Mouse (Mus musculus): ENCODE data around the gene B3gnt2. TPM values are rescaled to one million over a fixed set of nuclear protein-coding genes. Genes with fewer than 3 reads are reported as not detected.
"Not testable (repeated sequence)": the region's sequence is repeated elsewhere in the genome, so short reads cannot be mapped to it uniquely, and the experiment has no call there.

Gene B3gnt2
- polyA plus RNA-seq, 1 experiment from 2014 or later, result 3.3 TPM

DNA sequence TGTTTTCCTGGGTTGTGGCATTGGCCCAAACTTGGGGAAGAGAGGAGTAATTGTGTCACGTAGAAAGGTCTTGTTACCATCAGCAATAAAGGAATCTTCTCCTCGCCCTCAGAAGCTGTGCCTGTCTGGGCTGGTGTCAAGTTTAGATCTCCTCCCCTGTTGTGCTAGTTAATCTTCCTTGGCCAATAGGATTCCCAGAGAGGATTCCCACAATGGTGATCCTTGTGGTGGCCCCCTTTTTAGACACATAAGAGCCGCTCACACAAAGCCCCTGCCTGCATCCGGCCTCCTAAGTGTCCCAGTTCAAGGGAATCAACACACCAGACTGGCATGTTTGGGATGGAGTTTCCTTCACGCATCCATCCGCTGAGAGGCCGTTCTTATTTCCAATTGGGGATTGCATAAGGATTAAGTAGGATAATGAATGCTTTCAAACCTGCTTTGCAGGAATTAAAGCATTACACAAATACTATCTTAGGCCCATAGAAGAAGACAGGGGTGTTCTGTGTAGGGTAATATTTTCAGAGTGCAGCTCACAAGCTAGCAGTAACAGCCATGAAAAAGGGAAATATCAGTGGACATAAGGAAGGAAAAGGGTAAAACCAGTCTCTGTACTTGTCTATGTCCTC, 118.6 kb downstream of the B3gnt2 start:
- H3K4me3 ChIP-seq, result no peak overlapping the region
- no peak overlapping the region for H3K4me2 ChIP-seq
- H3K9me3 ChIP-seq, result peaks cover 16% of the 10 kb centered on the region
- no peaks in the 10 kb centered on the region for H3K27me3 ChIP-seq (replicated peaks)
- WGBS, result 68% methylated on average over 7 of the region's 7 CpGs
- H3K4me1 ChIP-seq, result peaks cover 6% of the 10 kb centered on the region
- H3K27ac ChIP-seq (replicated peaks), result no peak overlapping the region
- no peak overlapping the region for H3K9ac ChIP-seq
- H3K36me3 ChIP-seq, result no peaks in the 10 kb centered on the region
- ATAC-seq (ENCODE audit: extremely low read depth, insufficient number of reproducible peaks, low FRiP score, low TSS enrichment), result no peak

DNA sequence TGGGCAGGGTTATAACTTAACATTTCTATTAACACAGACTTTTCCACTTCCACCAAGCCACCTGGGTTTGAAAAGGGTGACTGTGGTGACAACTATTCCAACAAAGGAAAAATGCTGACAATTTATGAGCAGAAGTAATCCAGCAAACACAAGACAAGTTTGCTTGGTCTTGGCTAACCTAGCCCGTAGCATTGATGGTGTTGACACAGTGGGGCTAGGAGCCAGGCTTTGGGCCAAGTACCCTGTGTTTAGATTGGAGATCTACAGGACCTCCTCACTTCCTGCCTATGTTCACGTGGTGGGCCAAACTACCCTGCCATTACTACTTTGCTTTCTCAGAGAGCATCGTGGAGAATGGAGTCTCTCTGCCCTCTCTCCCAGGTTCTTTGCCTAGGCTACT, 119.3 kb downstream of the B3gnt2 start:
- H3K27ac ChIP-seq (replicated peaks), result no peak overlapping the region
- H3K36me3 ChIP-seq, result no peaks in the 10 kb centered on the region
- WGBS, result 49% methylated on average over 3 of the region's 3 CpGs
- H3K9ac ChIP-seq, result no peak overlapping the region
- H3K4me2 ChIP-seq, result no peak overlapping the region
- ATAC-seq (ENCODE audit: extremely low read depth, insufficient number of reproducible peaks, low FRiP score, low TSS enrichment), result no peak
- H3K9me3 ChIP-seq, result peaks cover 15% of the 10 kb centered on the region
- H3K4me3 ChIP-seq, result no peak overlapping the region
- peaks cover 6% of the 10 kb centered on the region for H3K4me1 ChIP-seq
- no peaks in the 10 kb centered on the region for H3K27me3 ChIP-seq (replicated peaks)

DNA sequence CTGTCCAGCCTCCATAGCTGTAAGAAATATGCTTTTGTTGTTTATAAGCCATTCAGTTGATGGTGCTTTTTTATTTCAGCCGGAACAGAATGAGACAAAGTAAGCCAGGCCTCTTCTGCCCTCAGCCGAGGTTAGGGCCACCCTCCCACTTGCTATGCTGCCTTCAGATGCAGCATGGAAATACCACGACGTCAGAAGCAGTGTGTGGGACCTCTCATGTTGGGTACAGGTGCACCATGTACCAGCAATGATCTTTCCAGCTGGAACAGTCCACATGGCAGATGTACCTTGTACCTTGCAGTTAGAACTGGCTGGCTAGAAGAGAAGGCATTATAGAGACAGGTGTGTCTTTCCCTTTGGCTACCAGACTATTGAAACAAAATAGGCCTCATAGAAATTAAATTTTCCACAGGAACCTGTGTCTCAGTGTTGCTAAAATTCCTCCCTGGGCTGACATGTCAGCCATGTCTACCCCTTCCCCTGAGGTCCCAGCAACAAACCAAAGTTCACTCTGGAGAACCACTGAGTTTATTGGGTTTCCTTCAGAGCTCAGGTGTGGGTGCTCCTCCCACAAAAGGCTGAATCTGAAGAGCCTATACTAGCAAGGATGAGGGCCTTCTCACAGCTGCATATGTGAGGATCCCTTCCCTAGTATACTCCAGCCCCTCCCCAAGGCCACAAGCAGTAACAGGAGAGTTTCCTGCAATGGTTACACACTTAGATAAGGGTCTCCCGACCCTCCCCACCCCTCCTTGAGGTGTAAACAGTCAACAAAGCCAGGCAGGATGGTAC, 121.1 kb downstream of the B3gnt2 start:
- Histone ChIP-seq H3K4me2 (no peak overlapping the region), H3K27ac (replicated peaks) (no peak overlapping the region), H3K9me3 (no peaks in the 10 kb centered on the region), H3K4me1 (peaks cover 6% of the 10 kb centered on the region), H3K27me3 (replicated peaks) (no peaks in the 10 kb centered on the region), H3K4me3 (no peak overlapping the region), H3K36me3 (no peaks in the 10 kb centered on the region), H3K9ac (no peak overlapping the region)
- 60% methylated on average over 5 of the region's 5 CpGs for WGBS
- no peak for ATAC-seq (ENCODE audit: extremely low read depth, insufficient number of reproducible peaks, low FRiP score, low TSS enrichment)

DNA sequence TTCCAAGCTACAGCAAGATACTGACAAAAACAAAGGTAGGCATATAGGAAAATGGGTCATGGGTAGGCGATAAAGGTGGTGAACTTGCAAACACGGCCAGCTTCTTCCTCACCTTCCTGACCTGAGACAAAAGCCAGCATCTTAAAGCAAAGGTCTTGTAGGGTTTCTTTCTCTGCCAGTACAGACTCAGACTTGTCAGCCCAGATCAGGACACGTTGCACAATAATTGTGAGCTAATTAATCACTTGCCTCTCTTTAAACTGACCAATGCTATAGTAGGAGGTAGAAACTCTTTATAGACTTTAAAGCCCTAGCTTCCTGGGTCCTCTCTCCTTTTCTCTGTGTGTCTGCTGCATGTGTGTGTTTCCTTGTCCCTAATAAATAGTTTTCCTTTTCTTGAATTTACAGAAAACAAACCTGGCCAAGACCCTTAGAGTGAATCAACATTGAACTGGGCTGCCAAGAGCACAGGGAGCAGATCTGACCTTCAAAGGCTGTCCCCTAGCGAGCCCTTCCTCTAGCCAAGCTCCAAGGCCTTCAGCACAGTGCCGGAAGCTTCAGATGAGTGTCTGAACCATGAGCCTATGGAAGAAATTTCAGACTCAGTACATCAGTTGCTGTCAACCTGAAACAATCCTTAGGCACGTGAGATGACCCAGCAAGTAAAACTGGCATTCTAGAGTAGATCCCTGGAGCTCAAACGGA, 124.1 kb downstream of the B3gnt2 start:
- H3K9me3 ChIP-seq, result peaks cover under 1% of the 10 kb centered on the region; the same call in 1 of the 2 replicates
- 73% methylated on average over 7 of the region's 7 CpGs for WGBS
- no peak overlapping the region for H3K4me3 ChIP-seq
- no peaks in the 10 kb centered on the region for H3K36me3 ChIP-seq
- H3K4me2 ChIP-seq, result no peak overlapping the region
- peaks cover 6% of the 10 kb centered on the region for H3K4me1 ChIP-seq
- H3K9ac ChIP-seq, result no peak overlapping the region
- H3K27ac ChIP-seq (replicated peaks), result no peak overlapping the region
- ATAC-seq (ENCODE audit: extremely low read depth, insufficient number of reproducible peaks, low FRiP score, low TSS enrichment), result no peak
- H3K27me3 ChIP-seq (replicated peaks), result no peaks in the 10 kb centered on the region

DNA sequence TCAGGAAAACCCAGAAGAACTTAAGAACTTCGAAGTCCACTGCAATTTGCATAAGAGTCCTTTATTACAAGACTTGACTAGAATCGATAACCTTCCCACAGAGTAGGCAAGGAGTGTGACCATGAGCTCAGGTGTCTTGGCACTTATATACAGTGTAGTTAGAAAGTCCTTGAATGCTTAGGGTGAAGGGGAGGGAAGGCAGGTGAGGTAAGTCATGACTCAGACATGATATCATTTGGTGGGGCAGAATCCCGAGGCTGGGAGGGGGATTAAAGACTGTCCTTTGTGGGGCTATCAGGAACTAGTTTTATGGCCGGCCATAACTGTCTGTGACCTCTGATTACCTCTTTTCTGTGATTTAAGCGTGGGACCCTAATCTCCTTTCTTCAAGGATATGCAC, 125.6 kb downstream of the B3gnt2 start:
- H3K4me2 ChIP-seq; H3K9ac ChIP-seq; H3K9me3 ChIP-seq; H3K4me3 ChIP-seq; H3K36me3 ChIP-seq; ATAC-seq (ENCODE audit: extremely low read depth, insufficient number of reproducible peaks, low FRiP score, low TSS enrichment); H3K27me3 ChIP-seq (replicated peaks); H3K27ac ChIP-seq (replicated peaks); H3K4me1 ChIP-seq: not testable (repeated sequence)
- WGBS, result 62% methylated on average over 5 of the region's 5 CpGs

DNA sequence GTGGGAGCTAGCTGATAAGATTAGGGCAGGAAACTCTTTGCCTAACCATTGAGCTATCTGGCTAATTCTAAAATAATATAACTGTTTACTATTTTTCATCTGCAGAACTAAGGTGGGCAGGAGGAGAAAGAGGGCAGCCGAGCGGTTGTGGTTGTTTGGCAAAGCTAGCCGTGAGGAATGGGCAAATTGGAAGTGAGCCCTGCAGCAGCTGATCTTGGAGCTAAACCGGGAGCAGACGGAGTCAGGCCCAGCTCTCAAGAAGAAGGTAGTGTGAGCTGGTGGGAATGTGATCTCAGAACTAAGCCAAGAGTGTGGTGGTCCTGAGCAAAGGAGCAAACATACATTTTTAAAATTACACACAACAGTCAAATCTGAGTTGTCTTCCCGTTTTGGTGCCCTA, 126.8 kb downstream of the B3gnt2 start:
- Histone ChIP-seq H3K9me3 (peaks cover 5% of the 10 kb centered on the region; the same call in 1 of the 2 replicates), H3K36me3 (no peaks in the 10 kb centered on the region), H3K27me3 (replicated peaks) (no peaks in the 10 kb centered on the region), H3K4me2 (no peak overlapping the region), H3K4me1 (no peaks in the 10 kb centered on the region), H3K9ac (no peak overlapping the region), H3K4me3 (no peak overlapping the region), H3K27ac (replicated peaks) (no peak overlapping the region)
- 78% methylated on average over 6 of the region's 6 CpGs for WGBS
- ATAC-seq (ENCODE audit: extremely low read depth, insufficient number of reproducible peaks, low FRiP score, low TSS enrichment), result no peak

DNA sequence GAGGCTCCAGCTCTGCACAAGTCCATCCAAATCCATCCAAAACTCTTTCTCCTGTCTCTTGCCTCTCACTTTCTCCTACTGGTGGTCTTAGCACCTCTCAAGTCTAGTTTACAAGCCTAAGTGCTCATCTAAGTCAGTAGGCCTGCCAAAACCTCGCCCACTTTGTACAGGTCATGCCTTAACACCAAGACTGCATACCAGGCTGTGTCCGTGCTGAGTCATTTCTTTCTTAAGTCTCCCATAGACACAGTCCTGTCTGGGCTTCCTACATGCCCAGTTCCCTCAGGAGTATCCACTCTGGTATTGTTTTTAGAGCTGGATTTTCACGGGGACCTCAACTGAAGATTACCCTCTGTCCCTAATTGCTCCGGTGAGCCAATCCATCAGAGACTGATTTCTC, 127.9 kb downstream of the B3gnt2 start:
- no peaks in the 10 kb centered on the region for H3K27me3 ChIP-seq (replicated peaks)
- 72% methylated on average over 4 of the region's 4 CpGs for WGBS

DNA sequence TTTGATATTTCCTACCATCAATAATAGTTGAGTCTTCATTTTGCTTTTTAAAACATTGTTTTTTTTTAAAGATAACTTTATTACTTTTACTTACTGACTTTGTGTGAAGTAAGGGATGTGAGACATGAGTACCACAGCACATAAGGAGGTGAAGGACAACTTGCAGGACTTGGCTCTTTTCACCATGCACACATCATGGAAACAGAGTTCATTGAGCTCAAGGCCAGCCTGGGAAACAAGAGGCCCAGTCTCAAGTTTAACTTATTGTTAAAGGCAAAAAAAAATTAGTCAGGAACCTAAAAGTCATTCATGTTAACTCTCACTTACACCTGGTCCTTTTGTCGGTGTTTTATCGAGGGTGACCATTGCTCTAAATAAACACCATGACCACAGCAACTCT, 137.7 kb downstream of the B3gnt2 start:
- no peaks in the 10 kb centered on the region for H3K36me3 ChIP-seq
- 85% methylated on average over 2 of the region's 2 CpGs for WGBS
- no peaks in the 10 kb centered on the region for H3K4me1 ChIP-seq
- H3K27ac ChIP-seq (replicated peaks), result no peak overlapping the region
- ATAC-seq (ENCODE audit: extremely low read depth, insufficient number of reproducible peaks, low FRiP score, low TSS enrichment), result no peak
- H3K27me3 ChIP-seq (replicated peaks), result no peaks in the 10 kb centered on the region
- H3K9ac ChIP-seq, result no peak overlapping the region
- H3K4me3 ChIP-seq, result no peak overlapping the region
- H3K4me2 ChIP-seq, result no peak overlapping the region
- H3K9me3 ChIP-seq, result peaks cover 4% of the 10 kb centered on the region; the same call in 1 of the 2 replicates

More for the DNA sequence above, 127.9 kb downstream of the B3gnt2 start:
- no peak for ATAC-seq (ENCODE audit: extremely low read depth, insufficient number of reproducible peaks, low FRiP score, low TSS enrichment)
- Histone ChIP-seq H3K4me1 (no peaks in the 10 kb centered on the region), H3K9me3 (peaks cover 5% of the 10 kb centered on the region; the same call in 1 of the 2 replicates), H3K9ac (no peak overlapping the region), H3K36me3 (no peaks in the 10 kb centered on the region), H3K4me2 (no peak overlapping the region), H3K27ac (replicated peaks) (no peak overlapping the region), H3K4me3 (no peak overlapping the region)

DNA sequence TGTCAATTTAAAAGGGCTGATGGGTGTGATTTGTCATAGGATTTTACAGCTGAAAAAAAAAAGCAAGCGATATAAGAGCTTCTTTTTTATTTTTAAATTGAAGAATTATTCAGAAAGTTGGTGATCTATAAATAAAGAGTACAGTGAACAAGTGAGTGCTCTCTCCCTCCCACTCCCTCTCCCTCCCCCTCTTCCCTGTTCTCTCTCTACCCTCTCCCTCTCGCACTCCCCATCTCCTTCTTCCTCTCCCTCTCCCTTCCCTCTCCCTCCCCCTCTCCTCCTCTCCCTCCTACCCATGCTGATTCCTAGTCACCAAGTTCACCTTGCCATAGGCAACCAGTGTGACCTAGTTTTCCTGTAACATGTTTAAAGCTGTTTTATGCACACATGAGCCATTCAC, 140.7 kb downstream of the B3gnt2 start:
- Histone ChIP-seq H3K27me3 (replicated peaks) (no peaks in the 10 kb centered on the region), H3K9me3 (peaks cover 5% of the 10 kb centered on the region; the same call in 1 of the 2 replicates), H3K4me2 (no peak overlapping the region), H3K9ac (no peak overlapping the region), H3K4me1 (no peaks in the 10 kb centered on the region), H3K4me3 (no peak overlapping the region), H3K27ac (replicated peaks) (no peak overlapping the region), H3K36me3 (no peaks in the 10 kb centered on the region)
- no peak for ATAC-seq (ENCODE audit: extremely low read depth, insufficient number of reproducible peaks, low FRiP score, low TSS enrichment)
- 56% methylated on average over 2 of the region's 2 CpGs for WGBS

DNA sequence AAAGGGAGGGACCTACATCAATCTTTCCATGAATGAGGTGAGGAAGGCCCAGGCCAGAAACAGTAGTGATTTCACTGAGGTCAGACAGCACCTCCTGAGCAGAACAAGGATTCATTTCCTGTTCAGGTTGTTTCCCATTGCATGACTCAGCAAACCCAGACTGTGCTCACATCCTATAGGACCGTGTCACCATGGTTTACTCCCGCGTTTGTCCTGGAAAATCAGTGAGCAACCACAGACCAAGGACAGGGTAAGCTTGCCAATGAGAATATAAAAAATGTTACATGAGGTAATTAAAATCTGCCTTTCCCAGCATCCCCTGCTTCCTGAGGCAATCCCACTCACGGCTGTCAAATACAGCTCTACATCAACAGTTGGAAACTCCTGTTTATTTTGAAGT, 141.2 kb downstream of the B3gnt2 start:
- no peaks in the 10 kb centered on the region for H3K4me1 ChIP-seq
- no peaks in the 10 kb centered on the region for H3K27me3 ChIP-seq (replicated peaks)
- WGBS, result 54% methylated on average over 4 of the region's 4 CpGs
- no peak overlapping the region for H3K9ac ChIP-seq
- H3K9me3 ChIP-seq, result peaks cover 5% of the 10 kb centered on the region; the same call in 1 of the 2 replicates
- no peak overlapping the region for H3K4me3 ChIP-seq
- ATAC-seq (ENCODE audit: extremely low read depth, insufficient number of reproducible peaks, low FRiP score, low TSS enrichment), result no peak
- no peak overlapping the region for H3K4me2 ChIP-seq
- no peak overlapping the region for H3K27ac ChIP-seq (replicated peaks)
- H3K36me3 ChIP-seq, result no peaks in the 10 kb centered on the region

DNA sequence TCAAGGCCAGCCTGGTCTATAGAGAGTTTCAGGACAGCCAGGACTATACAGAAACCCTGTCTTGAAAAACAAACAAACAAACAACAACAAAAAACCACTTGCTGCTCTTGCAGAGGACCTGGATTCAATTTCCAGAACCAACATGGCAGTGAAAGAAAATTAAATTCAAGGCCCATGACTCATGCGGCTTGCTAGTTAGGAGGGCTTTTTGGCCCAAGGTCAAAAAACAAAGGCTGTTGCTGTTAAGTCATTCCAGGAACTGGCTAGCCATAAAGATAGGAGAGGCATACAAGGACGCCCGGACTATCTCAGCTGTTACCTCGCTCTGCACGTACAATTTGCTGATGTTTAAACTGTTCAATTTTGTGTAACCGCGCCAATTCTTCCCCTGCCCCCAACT, 142.7 kb downstream of the B3gnt2 start:
- no peaks in the 10 kb centered on the region for H3K36me3 ChIP-seq
- WGBS, result 87% methylated on average over 7 of the region's 7 CpGs
- H3K27me3 ChIP-seq (replicated peaks), result no peaks in the 10 kb centered on the region
- H3K4me3 ChIP-seq, result no peak overlapping the region
- H3K4me2 ChIP-seq, result no peak overlapping the region
- H3K27ac ChIP-seq (replicated peaks), result no peak overlapping the region
- no peaks in the 10 kb centered on the region for H3K4me1 ChIP-seq
- ATAC-seq (ENCODE audit: extremely low read depth, insufficient number of reproducible peaks, low FRiP score, low TSS enrichment), result no peak
- no peak overlapping the region for H3K9ac ChIP-seq
- peaks cover 5% of the 10 kb centered on the region; the same call in 1 of the 2 replicates for H3K9me3 ChIP-seq

All from heart, embryonic 13.5 days (tissue).